ENCODE assay signal across 17 mouse cellular contexts in the genomic region with DNA sequence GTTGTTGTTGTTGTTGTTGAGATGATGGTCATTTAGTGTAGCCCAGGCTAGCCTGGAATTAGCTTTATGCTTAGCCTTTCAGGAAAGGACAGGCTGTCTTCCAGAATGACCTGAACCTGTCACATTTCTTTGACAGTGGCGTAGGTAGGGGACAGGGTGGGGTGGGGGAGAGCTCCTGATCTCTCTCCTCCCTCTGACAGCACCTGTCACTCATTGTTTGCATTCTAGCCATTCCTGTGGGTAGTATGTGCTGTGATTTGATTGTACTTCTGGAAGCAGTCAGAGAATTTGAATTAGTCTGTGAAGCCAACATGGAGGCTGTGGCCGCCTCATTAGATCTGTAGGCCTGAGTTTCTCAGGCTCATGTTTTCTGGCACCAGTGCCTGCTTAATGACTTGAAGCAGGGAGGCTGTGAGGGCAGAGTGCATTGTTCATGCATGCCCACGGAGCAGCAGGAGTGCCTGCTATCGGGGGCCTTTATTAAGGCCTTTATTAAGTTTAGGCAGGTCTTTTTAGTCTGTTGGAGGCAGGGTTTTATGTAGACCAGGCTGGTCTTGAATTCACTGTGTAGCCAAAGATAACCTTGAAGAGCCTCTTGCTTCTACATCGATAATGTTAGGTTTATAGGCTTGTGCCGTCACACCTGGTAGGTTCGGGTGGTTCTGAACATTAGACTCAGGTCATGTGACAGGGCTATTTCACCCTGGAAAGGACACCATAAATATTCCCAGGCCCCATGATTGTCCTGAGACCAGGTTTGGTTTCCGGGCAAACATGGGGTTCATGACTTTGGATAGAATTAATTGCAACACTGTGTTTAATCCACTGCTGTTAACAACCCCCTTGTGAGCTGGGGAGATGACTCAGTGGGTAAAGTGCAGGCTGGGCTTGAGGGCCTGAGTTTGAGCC. TPM values are rescaled to one million over a fixed set of nuclear protein-coding genes. Genes with fewer than 3 reads are reported as not detected.
DNase-seq lines count a peak whose midpoint lies in the region; TF ChIP-seq lines count a peak whose summit lies in the region.
"Had no signal": no experiment of that assay in that cellular context is flagged by ENCODE, and none has a peak within 500 bp of the region (broad histone marks: within the 10 kb centered on the region; RNA-seq: fewer than 3 reads in every experiment).

No protein-coding gene starts in this region.

- peak; percentile 80 for DNase-seq in Muller cell, postnatal 12 days (ENCODE audit: inconsistent ontology term)
- peak; percentile 74 for DNase-seq in brain, embryonic 14.5 days (ENCODE audit: low read depth)
- peak; percentile 80 for DNase-seq in kidney, adult 9 months
- DNase-seq in kidney, postnatal 36 days: peak; percentile 65 to 71
- no peak for DNase-seq in lung, adult 18-20 months
- no peak for DNase-seq in urinary bladder, postnatal 36 days (ENCODE audit: low spot score in 2 of 2)
- DNase-seq in midbrain, embryonic 10.5 days (ENCODE audit: low spot score): no peak
- DNase-seq: cerebellum, adult 9-11 months; layer of hippocampus, adult 9-11 months; liver; liver, postnatal 0 days; right cerebral cortex, postnatal 14 days; thymus, postnatal 14 days had no signal

- H3K27me3 ChIP-seq in midbrain, embryonic 10.5 days (ENCODE audit: low read depth, poor library complexity, severe bottlenecking): no peaks in the 10 kb centered on the region
- H3K27me3 ChIP-seq: CH12.LX; embryonic facial prominence, embryonic 13.5 days had no signal

- 87% methylated on average over 8 of the region's 8 CpGs for WGBS in midbrain, embryonic 10.5 days

- no peak overlapping the region for H3K27ac ChIP-seq in midbrain, embryonic 10.5 days (replicated peaks)
- H3K27ac ChIP-seq: embryonic facial prominence, embryonic 13.5 days; neural tube, embryonic 12.5 days had no signal

- TF ChIP-seq CTCF in brain, embryonic 14.5 days (IDR thresholded peaks at IDR 0.05; ENCODE audit: borderline replicate concordance, extremely low read depth, insufficient read depth, insufficient read length): no peak

- H3K36me3 ChIP-seq in midbrain, embryonic 10.5 days: no peaks in the 10 kb centered on the region
- H3K36me3 ChIP-seq: neural tube, embryonic 12.5 days had no signal

- no peak for TF ChIP-seq POLR2A in brain, embryonic 14.5 days (IDR thresholded peaks at IDR 0.05; ENCODE audit: borderline replicate concordance, extremely low read depth, insufficient read depth, insufficient read length, poor library complexity, severe bottlenecking)

- H3K4me1 ChIP-seq in midbrain, embryonic 10.5 days: no peaks in the 10 kb centered on the region
- H3K4me1 ChIP-seq: neural tube, embryonic 12.5 days had no signal

- H3K4me3 ChIP-seq in midbrain, embryonic 10.5 days: no peak overlapping the region
- H3K4me3 ChIP-seq: embryonic facial prominence, embryonic 13.5 days; neural tube, embryonic 12.5 days had no signal

- H3K9me3 ChIP-seq in midbrain, embryonic 10.5 days (replicated peaks): peaks cover 9% of the 10 kb centered on the region; the same call in 1 of the 2 replicates
- H3K9me3 ChIP-seq: embryonic facial prominence, embryonic 13.5 days had no signal

RNA-seq across cellular contexts. Expression of a gene that starts 22.8 kb away (rescaled TPM):
- 18.4 and 23.1 TPM in 2 replicates for polyA plus RNA-seq in brain, embryonic 14.5 days (2012; rRNA removed)
- polyA plus RNA-seq in midbrain, embryonic 10.5 days (2016; fragmentation: Nextera tagmentation; extraction: Ambion mirVana): 4.0 and 7.4 TPM in 2 replicates

RNA-seq across cellular contexts. Expression of a gene that starts 43.8 kb away (rescaled TPM):
- polyA plus RNA-seq in brain, embryonic 14.5 days (2012; rRNA removed): 0.36 and 0.42 TPM in 2 replicates
- polyA plus RNA-seq in midbrain, embryonic 10.5 days (2016; fragmentation: Nextera tagmentation; extraction: Ambion mirVana): 0.12 and 0.25 TPM in 2 replicates
- polyA plus RNA-seq: activated CD4-positive, CD25-positive, alpha-beta regulatory T cell, adult 4 months; neural tube, embryonic 12.5 days had no signal

Comparison
In these comparisons a context has a peak if more than half of its experiments do, and no peak if none do; other contexts are left out.
1. DNase-seq: peak in Muller cell, postnatal 12 days (single experiment), brain, embryonic 14.5 days (single experiment), kidney, adult 9 months (single experiment) and kidney, postnatal 36 days (2 of 2); none in lung, adult 18-20 months (0 of 2), urinary bladder, postnatal 36 days (0 of 2) and midbrain, embryonic 10.5 days (single experiment).